Mouse (Mus musculus) limb, embryonic 12.5 days (tissue): Measurements from ENCODE around the gene Sox11. TPM values are rescaled to one million over a fixed set of nuclear protein-coding genes. Genes with fewer than 3 reads are reported as not detected.
A peak's percentile ranks its signal among the peaks of the same experiment; 100 is the strongest.

Experiments
- ATAC-seq: fragments of 200-750 bp; cut with Nextera tagmentation; 2 replicates; pipeline ENCODE4 v1.8.0; 2017; ENCODE audit warnings: low read depth, moderate TSS enrichment; ENCODE audit not compliant: insufficient number of reproducible peaks, insufficient read depth, low FRiP score, low TSS enrichment
- H3K27ac ChIP-seq: fragments of 300-500 bp; sonication (generic); 2 replicates; pipeline ENCODE4 v1.5.1; 2016; ENCODE audit warnings: mild to moderate bottlenecking, moderate library complexity
- H3K27me3 ChIP-seq: fragments of 300-500 bp; sonication (generic); 2 replicates; pipeline ENCODE4 v1.6.1; 2016; ENCODE audit warnings: mild to moderate bottlenecking, moderate library complexity
- H3K36me3 ChIP-seq: fragments of 300-500 bp; sonication (generic); 2 replicates; pipeline ENCODE4 v1.6.1; 2016; ENCODE audit warnings: mild to moderate bottlenecking, moderate library complexity
- H3K4me1 ChIP-seq: fragments of 300-500 bp; sonication (generic); replicated peaks from 2 replicates; pipeline ENCODE4 v1.6.1; 2016
- H3K4me2 ChIP-seq: fragments of 300-500 bp; sonication (generic); 2 replicates; pipeline ENCODE4 v1.6.1; 2016; ENCODE audit warnings: mild to moderate bottlenecking, moderate library complexity
- H3K4me3 ChIP-seq: fragments of 300-500 bp; sonication (generic); replicated peaks from 2 replicates; pipeline ENCODE4 v1.5.1; 2016; ENCODE audit warnings: mild to moderate bottlenecking
- H3K9ac ChIP-seq: fragments of 300-500 bp; sonication (generic); replicated peaks from 2 replicates; pipeline ENCODE4 v1.6.1; 2016; ENCODE audit warnings: mild to moderate bottlenecking, moderate library complexity
- H3K9me3 ChIP-seq: fragments of 300-500 bp; sonication (generic); 2 replicates; pipeline ENCODE4 v1.6.1; 2016; ENCODE audit warnings: mild to moderate bottlenecking, moderate library complexity
- WGBS: fragments of 180-500 bp; shearing (Covaris S2); methylation state at CpG from one replicate; pipeline ENCODE4 v1.1.7; 2016; 5-methylcytosine and 5-hydroxymethylcytosine counted together
- polyA plus RNA-seq: library from polyadenylated mRNA; unstranded; fragments of >200 nt; fragmentation: Nextera tagmentation; extraction: Ambion mirVana; gene quantifications from 2 replicates; pipeline ENCODE4 v1.2.1, GENCODE M21; 2016

The Sox11 gene
- polyA plus RNA-seq, 1 experiment from 2014 or later = 273 TPM

GRCm38 (mm10) chr12:27335356-27336055, 6.9 kb downstream of the Sox11 start:
- no peaks in the 10 kb centered on the region for H3K9me3 ChIP-seq
- H3K4me1 ChIP-seq = peaks cover 19% of the 10 kb centered on the region
- peak overlapping the region; percentile 67 for H3K4me2 ChIP-seq
- H3K27ac ChIP-seq = peak overlapping the region; percentile 68
- WGBS = 59% methylated on average over 11 of the region's 11 CpGs
- H3K4me3 ChIP-seq = peak overlapping the region; percentile 15; the same call in 1 of the 2 replicates
- ATAC-seq = peak; percentile 41; the same call in 1 of the 2 replicates
- no peak overlapping the region for H3K9ac ChIP-seq
- no peaks in the 10 kb centered on the region for H3K27me3 ChIP-seq
- H3K36me3 ChIP-seq = peaks cover 37% of the 10 kb centered on the region

- 81% methylated on average over 3 of the region's 3 CpGs for WGBS
These were observed 8.8 kb downstream of the Sox11 start for GRCm38 (mm10) chr12:27333590-27333989.

GRCm38 (mm10) chr12:27323423-27323822, 19.0 kb downstream of the Sox11 start:
- H3K27ac ChIP-seq = no peak overlapping the region
- 58% methylated on average over 1 of the region's 1 CpGs for WGBS
- H3K27me3 ChIP-seq = no peaks in the 10 kb centered on the region
- no peaks in the 10 kb centered on the region for H3K4me1 ChIP-seq
- H3K36me3 ChIP-seq = no peaks in the 10 kb centered on the region
- H3K4me3 ChIP-seq = no peak overlapping the region
- H3K4me2 ChIP-seq = no peak overlapping the region
- no peak overlapping the region for H3K9ac ChIP-seq
- no peak for ATAC-seq
- H3K9me3 ChIP-seq = no peaks in the 10 kb centered on the region

More at GRCm38 (mm10) chr12:27333590-27333989, 8.8 kb downstream of the Sox11 start:
- Histone ChIP-seq H3K9ac (no peak overlapping the region), H3K9me3 (no peaks in the 10 kb centered on the region), H3K27ac (peak overlapping the region; percentile 14; the same call in 1 of the 2 replicates), H3K36me3 (peaks cover 30% of the 10 kb centered on the region), H3K27me3 (no peaks in the 10 kb centered on the region), H3K4me2 (no peak overlapping the region), H3K4me1 (peaks cover 19% of the 10 kb centered on the region), H3K4me3 (no peak overlapping the region)
- no peak for ATAC-seq

GRCm38 (mm10) chr12:27320705-27321104, 21.7 kb downstream of the Sox11 start:
- H3K27ac ChIP-seq = no peak overlapping the region
- H3K27me3 ChIP-seq = no peaks in the 10 kb centered on the region
- H3K4me3 ChIP-seq = no peak overlapping the region
- no peak overlapping the region for H3K4me2 ChIP-seq
- no peaks in the 10 kb centered on the region for H3K4me1 ChIP-seq
- no peak for ATAC-seq
- H3K36me3 ChIP-seq = no peaks in the 10 kb centered on the region
- H3K9me3 ChIP-seq = no peaks in the 10 kb centered on the region
- no peak overlapping the region for H3K9ac ChIP-seq

- WGBS = 85% methylated on average over 8 of the region's 8 CpGs
These were observed 29.4 kb downstream of the Sox11 start for GRCm38 (mm10) chr12:27312985-27313384.

GRCm38 (mm10) chr12:27311854-27312466, 30.4 kb downstream of the Sox11 start:
- Histone ChIP-seq H3K4me2 (peak overlapping the region; percentile 35), H3K27ac (peak overlapping the region; percentile 57; the same call in 1 of the 2 replicates)
- 9% methylated on average over 9 of the region's 9 CpGs for WGBS

More at GRCm38 (mm10) chr12:27312985-27313384, 29.4 kb downstream of the Sox11 start:
- Histone ChIP-seq H3K36me3 (no peaks in the 10 kb centered on the region), H3K4me1 (peaks cover 34% of the 10 kb centered on the region), H3K4me3 (no peak overlapping the region), H3K9me3 (no peaks in the 10 kb centered on the region), H3K4me2 (no peak overlapping the region), H3K27ac (no peak overlapping the region), H3K9ac (no peak overlapping the region), H3K27me3 (no peaks in the 10 kb centered on the region)
- no peak for ATAC-seq

GRCm38 (mm10) chr12:27311316-27311832, 31.0 kb downstream of the Sox11 start:
- no peak overlapping the region for H3K4me3 ChIP-seq
- H3K9ac ChIP-seq = no peak overlapping the region
- no peak for ATAC-seq
- no peaks in the 10 kb centered on the region for H3K27me3 ChIP-seq
- H3K4me2 ChIP-seq = peak overlapping the region; percentile 35; the same call in 1 of the 2 replicates
- H3K36me3 ChIP-seq = no peaks in the 10 kb centered on the region
- H3K27ac ChIP-seq = peak overlapping the region; percentile 57; the same call in 1 of the 2 replicates
- no peaks in the 10 kb centered on the region for H3K9me3 ChIP-seq
- WGBS = 24% methylated on average over 5 of the region's 5 CpGs
- peaks cover 34% of the 10 kb centered on the region for H3K4me1 ChIP-seq

More at GRCm38 (mm10) chr12:27311854-27312466, 30.4 kb downstream of the Sox11 start:
- Histone ChIP-seq H3K9me3 (no peaks in the 10 kb centered on the region), H3K27me3 (no peaks in the 10 kb centered on the region), H3K4me1 (peaks cover 34% of the 10 kb centered on the region), H3K4me3 (no peak overlapping the region), H3K36me3 (no peaks in the 10 kb centered on the region), H3K9ac (no peak overlapping the region)
- ATAC-seq = no peak

- Histone ChIP-seq H3K4me3 (no peak overlapping the region), H3K9ac (no peak overlapping the region), H3K27me3 (no peaks in the 10 kb centered on the region), H3K27ac (peak overlapping the region; percentile 57; the same call in 1 of the 2 replicates), H3K9me3 (no peaks in the 10 kb centered on the region), H3K4me1 (peaks cover 34% of the 10 kb centered on the region), H3K4me2 (no peak overlapping the region), H3K36me3 (no peaks in the 10 kb centered on the region)
- no peak for ATAC-seq
- WGBS = 55% methylated on average over 13 of the region's 13 CpGs
These were observed 31.7 kb downstream of the Sox11 start for GRCm38 (mm10) chr12:27310703-27311102.

- 72% methylated on average over 6 of the region's 6 CpGs for WGBS
- no peaks in the 10 kb centered on the region for H3K36me3 ChIP-seq
- H3K27me3 ChIP-seq = no peaks in the 10 kb centered on the region
- H3K4me2 ChIP-seq = no peak overlapping the region
- no peaks in the 10 kb centered on the region for H3K9me3 ChIP-seq
- H3K4me3 ChIP-seq = no peak overlapping the region
- peaks cover 38% of the 10 kb centered on the region for H3K4me1 ChIP-seq
- H3K27ac ChIP-seq = no peak overlapping the region
- no peak for ATAC-seq
- H3K9ac ChIP-seq = no peak overlapping the region
These were observed 32.4 kb downstream of the Sox11 start for GRCm38 (mm10) chr12:27309969-27310368.

- 19% methylated on average over 2 of the region's 2 CpGs for WGBS
- no peak overlapping the region for H3K27ac ChIP-seq
These were observed 37.5 kb downstream of the Sox11 start for GRCm38 (mm10) chr12:27304713-27305437.

GRCm38 (mm10) chr12:27303190-27303589, 39.2 kb downstream of the Sox11 start:
- Histone ChIP-seq H3K4me3 (no peak overlapping the region), H3K9me3 (no peaks in the 10 kb centered on the region), H3K9ac (no peak overlapping the region), H3K36me3 (no peaks in the 10 kb centered on the region), H3K27ac (no peak overlapping the region), H3K4me1 (peaks cover 8% of the 10 kb centered on the region; the same call in 1 of the 2 replicates), H3K4me2 (no peak overlapping the region), H3K27me3 (no peaks in the 10 kb centered on the region)
- no peak for ATAC-seq
- WGBS = 61% methylated on average over 6 of the region's 6 CpGs

More at GRCm38 (mm10) chr12:27304713-27305437, 37.5 kb downstream of the Sox11 start:
- Histone ChIP-seq H3K9me3 (no peaks in the 10 kb centered on the region), H3K4me2 (no peak overlapping the region), H3K27me3 (no peaks in the 10 kb centered on the region), H3K4me3 (no peak overlapping the region), H3K36me3 (no peaks in the 10 kb centered on the region), H3K9ac (no peak overlapping the region), H3K4me1 (peaks cover 17% of the 10 kb centered on the region)
- no peak for ATAC-seq
